Mouse (Mus musculus) lung, postnatal 0 days (tissue): Measurements from ENCODE around the gene Sarm1. TPM values are rescaled to one million over a fixed set of nuclear protein-coding genes. Genes with fewer than 3 reads are reported as not detected.

Experiments
- ATAC-seq: fragments of 200-750 bp; cut with Nextera tagmentation; 2 replicates; pipeline ENCODE4 v1.8.0; 2017; ENCODE audit warnings: moderate library complexity
- DNase-seq: peaks from one replicate; pipeline ENCODE4 v3.0.0-alpha.2; 2016; ENCODE audit warnings: low spot score
- H3K27ac ChIP-seq: fragments of 300-500 bp; sonication (generic); 2 replicates; pipeline ENCODE4 v1.5.1; 2014; ENCODE audit warnings: antibody characterized with exemption, mild to moderate bottlenecking, low read length, mixed read lengths
- H3K27me3 ChIP-seq: fragments of 300-500 bp; sonication (generic); replicated peaks from 2 replicates; pipeline ENCODE4 v1.6.1; 2014; ENCODE audit warnings: low read length, mixed read lengths; ENCODE audit not compliant: insufficient read depth
- H3K36me3 ChIP-seq: fragments of 300-500 bp; sonication (generic); 2 replicates; pipeline ENCODE4 v1.6.1; 2014; ENCODE audit warnings: low read length, mixed read lengths; ENCODE audit not compliant: insufficient read depth
- H3K4me1 ChIP-seq: fragments of 300-500 bp; sonication (generic); 2 replicates; pipeline ENCODE4 v1.6.1; 2014; ENCODE audit warnings: antibody characterized with exemption, low read depth, low read length, mixed read lengths; ENCODE audit not compliant: insufficient read depth
- H3K4me2 ChIP-seq: fragments of 300-500 bp; sonication (generic); replicated peaks from 2 replicates; pipeline ENCODE4 v1.6.1; 2014; ENCODE audit warnings: low read depth, mild to moderate bottlenecking, low read length, moderate library complexity, mixed read lengths
- H3K4me3 ChIP-seq: fragments of 300-500 bp; sonication (generic); 2 replicates; pipeline ENCODE4 v1.5.1; 2014; ENCODE audit warnings: low read depth, low read length
- H3K9ac ChIP-seq: fragments of 300-500 bp; sonication (generic); replicated peaks from 2 replicates; pipeline ENCODE4 v1.6.1; 2014; ENCODE audit warnings: low read depth, mild to moderate bottlenecking
- H3K9me3 ChIP-seq: fragments of 300-500 bp; sonication (generic); 2 replicates; pipeline ENCODE4 v1.6.1; 2016; ENCODE audit warnings: low read length, mixed read lengths
- CTCF ChIP-seq: IDR thresholded peaks from 2 replicates; pipeline ENCODE4 v1.5.1; 2016; ENCODE audit warnings: antibody characterized with exemption, mild to moderate bottlenecking
- EP300 ChIP-seq: IDR thresholded peaks from 2 replicates; pipeline ENCODE4 v1.6.1; 2016; ENCODE audit warnings: antibody characterized with exemption, mild to moderate bottlenecking, control low read depth
- WGBS: fragments of 180-500 bp; shearing (Covaris S2); extraction: QIAGEN DNeasy Blood & Tissue Kit; methylation state at CpG from one replicate; pipeline ENCODE4 v1.1.7; 2014; 5-methylcytosine and 5-hydroxymethylcytosine counted together
- polyA plus RNA-seq: library from polyadenylated mRNA; unstranded; fragments of >200 nt; fragmentation: Nextera tagmentation; extraction: Ambion mirVana; gene quantifications from 2 replicates; pipeline ENCODE4 v1.2.1, GENCODE M21; 2015

Gene Sarm1
- polyA plus RNA-seq, 1 experiment from 2014 or later: 0.16 TPM

- Histone ChIP-seq H3K27me3 (no peaks in the 10 kb centered on the region), H3K4me2 (no peak overlapping the region), H3K27ac (no peak overlapping the region), H3K9me3 (no peaks in the 10 kb centered on the region), H3K4me3 (no peak overlapping the region), H3K4me1 (no peaks in the 10 kb centered on the region), H3K9ac (no peak overlapping the region), H3K36me3 (no peaks in the 10 kb centered on the region)
- 61% methylated on average over 2 of the region's 2 CpGs for WGBS
- TF ChIP-seq EP300: no peak
- no peak for TF ChIP-seq CTCF
- DNase-seq (peak; percentile 29), ATAC-seq (no peak)
These were observed 73.2 kb downstream of the Sarm1 start for GRCm38 (mm10) chr11:78424352-78424751.

Other genes with a start within 250 kb of the Sarm1 start
- gene 2610507B11Rik, start 236.0 kb downstream of the Sarm1 start, polyA plus RNA-seq: 59.9 and 72.9 TPM in 2 replicates
- gene BC030499, start 206.9 kb downstream of the Sarm1 start, polyA plus RNA-seq: 0.33 TPM in 1 of 2 replicates, not detected in the other
- 1.4 and 2.5 TPM in 2 replicates for gene Spag5, start 196.2 kb downstream of the Sarm1 start, polyA plus RNA-seq
- gene Aldoc, start 174.8 kb downstream of the Sarm1 start, polyA plus RNA-seq: 12.2 and 12.7 TPM in 2 replicates
- gene Pigs, start 169.3 kb downstream of the Sarm1 start, polyA plus RNA-seq: 47.2 and 49.2 TPM in 2 replicates
- 35.6 and 37.5 TPM in 2 replicates for gene Unc119, start 154.3 kb downstream of the Sarm1 start, polyA plus RNA-seq
- gene Foxn1, start 111.2 kb downstream of the Sarm1 start, polyA plus RNA-seq: not detected in 2 replicates
- 0.43 and 0.51 TPM in 2 replicates for gene Slc13a2, start 75.5 kb downstream of the Sarm1 start, polyA plus RNA-seq
- gene Slc46a1, start 32.1 kb downstream of the Sarm1 start, polyA plus RNA-seq: 10.6 and 11.9 TPM in 2 replicates
- gene Vtn, start 1.3 kb upstream of the Sarm1 start, polyA plus RNA-seq: 10.1 and 11.3 TPM in 2 replicates
- not detected in 2 replicates for gene Sebox, start 5.7 kb upstream of the Sarm1 start, polyA plus RNA-seq
- gene Tmem199, start 14.4 kb upstream of the Sarm1 start, polyA plus RNA-seq: 32.3 and 32.4 TPM in 2 replicates
- 105 and 111 TPM in 2 replicates for gene Poldip2, start 14.4 kb upstream of the Sarm1 start, polyA plus RNA-seq
- 93.3 and 96.6 TPM in 2 replicates for gene Tnfaip1, start 38.6 kb upstream of the Sarm1 start, polyA plus RNA-seq
- 216 and 222 TPM in 2 replicates for gene Ift20, start 38.6 kb upstream of the Sarm1 start, polyA plus RNA-seq
- gene Tmem97, start 53.0 kb upstream of the Sarm1 start, polyA plus RNA-seq: 36.0 and 46.0 TPM in 2 replicates
- 15.9 and 16.0 TPM in 2 replicates for gene Nlk, start 199.6 kb upstream of the Sarm1 start, polyA plus RNA-seq